Mouse (Mus musculus) spleen, adult 2 months (tissue): ENCODE data around the gene Itgae.

Experiments used
- CTCF ChIP-seq: fragments of 200-500 bp; IDR thresholded peaks from 2 replicates; pipeline ENCODE4 v1.5.1; 2011; ENCODE audit warnings: mild to moderate bottlenecking, inconsistent platforms; ENCODE audit not compliant: insufficient read depth, insufficient read length, insufficient replicate concordance; ENCODE audit errors: extremely low read depth
- POLR2A ChIP-seq: fragments of 200-500 bp; IDR thresholded peaks from 2 replicates; pipeline ENCODE4 v1.6.1; 2011; ENCODE audit warnings: low read depth, low read length, inconsistent platforms

GRCm38 (mm10) chr11:73099976-73100750, 9.8 kb downstream of the Itgae start:
- TF ChIP-seq POLR2A (no peak), CTCF (no peak)
